Mouse (Mus musculus) right cerebral cortex, adult 2 months (tissue): ENCODE measurements around the gene 1110051M20Rik.
A peak's percentile ranks its signal among the peaks of the same experiment; 100 is the strongest.

Experiments used
- DNase-seq, 2 experiments: peaks; one replicate each; pipeline ENCODE4 v3.0.0; 2021 to 2022; ENCODE audit warnings: low spot score in 2 of 2

1110051M20Rik gene

GRCm38 (mm10) chr2:91305926-91306325 lies 138.6 kb downstream of the 1110051M20Rik start:
- DNase-seq: no peak

- DNase-seq: peak in 1 of 2 experiments; percentile 56
Measured at GRCm38 (mm10) chr2:91302845-91303244, 141.7 kb downstream of the 1110051M20Rik start.

GRCm38 (mm10) chr2:91301836-91302235 lies 142.7 kb downstream of the 1110051M20Rik start:
- no peak for DNase-seq

GRCm38 (mm10) chr2:91300784-91301183 lies 143.7 kb downstream of the 1110051M20Rik start:
- DNase-seq: no peak

- no peak for DNase-seq
Measured at GRCm38 (mm10) chr2:91299156-91299555, 145.3 kb downstream of the 1110051M20Rik start.

GRCm38 (mm10) chr2:91295895-91296294 lies 148.6 kb downstream of the 1110051M20Rik start:
- DNase-seq: no peak

- DNase-seq: no peak
Measured at GRCm38 (mm10) chr2:91294226-91294625, 150.3 kb downstream of the 1110051M20Rik start.

- DNase-seq: no peak
Measured at GRCm38 (mm10) chr2:91291197-91292007, 153.1 kb downstream of the 1110051M20Rik start.

- no peak for DNase-seq
Measured at GRCm38 (mm10) chr2:91287563-91287962, 156.9 kb downstream of the 1110051M20Rik start.

- peak; percentile 83 to 84 for DNase-seq
Measured at GRCm38 (mm10) chr2:91285885-91286505, 158.5 kb downstream of the 1110051M20Rik start.

GRCm38 (mm10) chr2:91284375-91285199 lies 159.9 kb downstream of the 1110051M20Rik start:
- DNase-seq: peak in 1 of 2 experiments; percentile 57

GRCm38 (mm10) chr2:91283972-91284371 lies 160.5 kb downstream of the 1110051M20Rik start:
- no peak for DNase-seq

GRCm38 (mm10) chr2:91281366-91281765 lies 163.1 kb downstream of the 1110051M20Rik start:
- no peak for DNase-seq

GRCm38 (mm10) chr2:91279372-91279755 lies 165.1 kb downstream of the 1110051M20Rik start:
- DNase-seq: no peak

- peak; percentile 54 to 56 for DNase-seq
Measured at GRCm38 (mm10) chr2:91278749-91279371, 165.6 kb downstream of the 1110051M20Rik start.

GRCm38 (mm10) chr2:91269687-91270133 lies 174.8 kb downstream of the 1110051M20Rik start:
- DNase-seq: no peak

GRCm38 (mm10) chr2:91268706-91269105 lies 175.8 kb downstream of the 1110051M20Rik start:
- DNase-seq: no peak

- no peak for DNase-seq
Measured at GRCm38 (mm10) chr2:91268042-91268441, 176.5 kb downstream of the 1110051M20Rik start.

- peak; percentile 98 to 99 for DNase-seq
Measured at GRCm38 (mm10) chr2:91264711-91265681, 179.5 kb downstream of the 1110051M20Rik start, which contains the start of gene Arfgap2. Gene Arfgap2 (plus strand): TSS chr2:91264974.
